Mouse (Mus musculus) adrenal gland, postnatal 4 days (tissue): ENCODE results near the gene Ola1. TPM values are rescaled to one million over a fixed set of nuclear protein-coding genes. Genes with fewer than 3 reads are reported as not detected.

Experiments used
- total RNA-seq, 2 experiments: library from RNA; stranded (reverse); gene quantifications; 2 replicates each; pipeline ENCODE4 v1.2.3; 2021

Ola1 gene
- total RNA-seq, 2 experiments from 2014 or later: 54.5 to 56.9 TPM

Other genes with a start within 250 kb of the Ola1 start
- gene Sp3, start 238.5 kb downstream of the Ola1 start, total RNA-seq: 10 to 100 TPM; 86.1 to 92.1 TPM
- not detected for gene Gm11084, start 232.2 kb downstream of the Ola1 start, total RNA-seq
- under 1 TPM in 1 of 2 experiments, not detected in 1; 0.20 TPM for gene Sp9, start 53.0 kb upstream of the Ola1 start, total RNA-seq
- 10 to 100 TPM; 15.1 to 22.8 TPM for gene Scrn3, start 93.7 kb upstream of the Ola1 start, total RNA-seq
- gene Cir1, start 93.8 kb upstream of the Ola1 start, total RNA-seq: 10 to 100 TPM; 25.3 to 28.8 TPM
- 1 to 10 TPM; 8.1 to 9.2 TPM for gene Gpr155, start 167.6 kb upstream of the Ola1 start, total RNA-seq